Mouse (Mus musculus) neutrophil, adult 5-6 weeks (primary cell): ENCODE measurements around the gene Alg14. TPM values are rescaled to one million over a fixed set of nuclear protein-coding genes. Genes with fewer than 3 reads are reported as not detected.

ENCODE experiments used
- ATAC-seq: fragments of 151-379, 151-347 bp; 2 replicates; pipeline ENCODE4 v1.8.0; 2017; ENCODE audit warnings: mild to moderate bottlenecking, moderate TSS enrichment; ENCODE audit not compliant: insufficient number of reproducible peaks, poor library complexity, low FRiP score, severe bottlenecking; ENCODE audit errors: extremely low read depth
- total RNA-seq: library from RNA; stranded (forward); fragments of 200-1000 nt; gene quantifications from 2 replicates; pipeline ENCODE4 v1.2.3, GENCODE M21; 2017

Alg14 gene
- total RNA-seq, 1 experiment from 2014 or later, result 4.8 TPM

DNA sequence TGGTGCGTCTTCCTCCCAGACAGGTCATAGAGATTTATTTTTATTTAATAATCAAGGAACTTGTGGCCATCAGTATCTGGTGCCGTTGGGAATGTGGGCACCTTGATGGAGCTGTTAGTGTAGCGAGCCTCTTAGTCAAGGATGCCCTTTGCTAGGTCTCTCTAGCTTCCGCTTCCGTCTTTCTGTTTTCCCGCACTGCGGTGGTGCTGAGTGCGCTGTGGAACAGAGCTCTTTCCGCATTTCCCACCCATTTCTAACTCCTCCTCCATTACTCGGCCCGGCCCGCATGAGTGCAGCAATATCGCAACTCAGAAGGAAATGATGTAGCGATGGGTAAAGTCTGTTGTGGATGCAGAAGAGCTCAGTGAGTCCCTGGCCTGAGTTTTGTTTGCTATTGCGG, 31.8 kb downstream of the Alg14 start:
- ATAC-seq, result no peak

DNA sequence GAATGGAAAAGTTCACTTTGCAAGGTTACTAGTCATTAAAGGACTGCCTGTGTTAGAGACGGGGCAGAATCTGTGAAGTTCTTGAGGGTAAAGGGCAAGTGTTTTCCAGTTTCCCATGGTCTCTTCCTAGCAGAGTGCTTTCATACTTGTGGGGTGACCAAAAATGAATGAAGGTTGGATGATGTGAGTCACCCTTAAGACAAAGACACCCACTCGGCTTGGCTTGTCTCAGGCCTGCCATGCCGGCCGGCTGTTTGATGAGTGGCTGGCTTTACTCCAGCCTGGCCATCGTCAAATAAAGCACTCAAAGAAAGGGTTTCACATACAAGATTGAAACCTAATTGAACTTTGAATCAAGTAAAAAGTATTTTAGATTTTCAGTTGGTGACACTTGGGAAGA, 35.8 kb downstream of the Alg14 start:
- ATAC-seq, result no peak

DNA sequence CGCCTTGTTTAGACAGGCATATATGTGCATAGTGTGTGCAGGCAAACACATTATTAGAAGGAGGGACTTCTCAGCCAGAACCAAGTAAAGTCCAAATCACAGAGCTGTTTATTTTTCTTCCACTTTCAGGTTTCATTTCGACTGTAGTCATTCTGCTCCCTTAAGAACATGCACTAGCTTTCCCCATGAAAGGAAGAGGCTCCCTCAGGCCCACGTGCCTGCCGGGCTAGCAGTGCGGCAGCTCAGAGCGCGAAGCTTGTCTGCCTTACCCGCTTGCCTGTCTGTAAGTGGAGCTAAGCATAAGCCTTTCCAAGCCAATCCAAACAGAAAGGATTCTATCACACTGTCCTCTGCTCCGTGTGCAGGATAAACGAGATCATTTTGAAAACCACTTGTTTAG, 38.1 kb downstream of the Alg14 start:
- ATAC-seq, result no peak

DNA sequence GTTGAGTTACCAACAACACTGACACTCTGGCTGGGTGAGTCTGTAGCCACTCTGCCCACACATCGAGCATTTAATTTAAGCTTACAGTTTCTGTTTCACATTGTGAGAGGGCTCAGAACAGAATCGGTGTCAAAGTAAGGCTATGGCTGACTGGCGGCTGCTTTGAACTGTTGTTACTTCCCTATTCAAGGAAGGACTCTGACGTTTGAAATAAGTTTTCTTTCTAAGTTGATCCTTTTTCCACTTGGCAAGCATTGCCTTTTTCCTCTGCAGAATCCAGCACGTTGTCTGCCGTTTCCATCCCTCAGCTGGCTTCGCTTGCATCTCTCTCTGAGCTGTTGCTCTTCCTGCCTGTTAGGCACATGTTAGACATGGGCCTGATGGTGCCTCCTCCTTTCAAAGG, 38.7 kb downstream of the Alg14 start:
- ATAC-seq, result peak; percentile 89

DNA sequence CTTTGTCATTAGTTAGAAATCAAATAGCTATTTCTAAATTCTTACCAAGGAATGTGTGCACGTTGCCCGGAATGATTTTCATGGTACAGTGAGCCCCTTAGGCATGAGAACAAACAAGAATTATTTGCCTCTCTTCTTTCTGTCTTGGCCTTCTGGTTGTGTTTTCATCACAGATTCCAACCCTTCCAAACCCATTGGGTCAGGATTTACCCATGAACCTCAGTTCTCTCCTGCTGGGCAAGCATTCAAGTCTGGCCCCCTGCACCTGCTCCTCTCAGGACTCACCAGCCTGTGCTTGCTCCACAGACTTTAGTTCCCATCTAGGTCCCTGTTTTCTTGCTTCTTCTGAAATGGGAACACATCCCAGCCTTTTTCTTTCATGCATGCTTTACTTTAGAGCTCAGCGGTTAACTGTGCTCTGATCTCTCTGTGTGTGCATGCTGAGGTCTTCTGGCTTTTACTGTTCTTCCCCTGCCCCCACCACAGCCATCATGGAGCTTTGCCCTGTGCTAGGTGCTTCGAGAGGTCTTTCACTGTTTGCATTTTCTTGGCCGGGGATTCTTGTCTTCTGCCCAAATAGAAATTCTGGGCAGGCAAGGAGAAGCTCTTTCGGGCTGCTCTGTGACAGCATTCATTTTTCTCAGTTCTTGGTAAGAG, 44.8 kb downstream of the Alg14 start:
- no peak for ATAC-seq

DNA sequence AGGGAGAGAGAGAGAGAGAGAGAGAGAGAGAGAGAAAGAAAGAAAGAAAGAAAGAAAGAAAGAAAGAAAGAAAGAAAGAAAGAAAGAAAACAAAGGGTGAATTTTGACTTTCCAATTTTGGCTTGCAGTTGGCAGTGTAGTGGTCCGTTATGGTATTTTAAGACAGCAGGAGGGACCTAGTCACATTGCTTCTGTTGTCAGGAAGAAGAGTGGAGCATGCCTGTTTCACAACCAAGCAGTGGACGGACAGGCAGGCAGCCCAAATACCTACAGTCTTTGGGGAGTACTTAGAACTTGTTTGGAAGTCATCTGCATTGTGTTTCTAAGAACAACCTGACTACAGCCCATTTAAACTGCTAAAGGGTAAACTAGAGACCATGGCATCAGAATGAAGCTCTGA, 47.1 kb downstream of the Alg14 start:
- ATAC-seq, result no peak

DNA sequence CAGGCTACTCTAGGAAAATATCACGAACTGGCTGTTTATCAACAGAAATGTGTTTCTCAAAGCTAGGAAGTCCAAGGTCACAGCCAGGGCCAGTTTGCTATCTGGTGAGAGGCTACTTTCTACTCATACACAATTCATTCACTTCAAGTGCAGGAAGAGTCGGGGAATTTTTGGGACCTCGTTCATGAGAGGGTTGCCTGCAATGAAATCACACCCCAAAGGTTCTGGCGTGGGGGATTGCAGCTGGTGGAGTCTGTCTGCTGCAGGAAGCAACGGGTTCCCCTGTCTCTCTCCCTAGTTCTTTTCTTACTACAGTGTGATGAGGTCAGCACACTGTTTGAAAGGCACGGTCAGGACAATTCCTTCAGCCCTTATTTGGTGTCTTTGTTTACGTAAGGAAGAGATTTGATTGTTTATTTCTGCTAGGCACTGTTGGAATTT, 48.8 kb downstream of the Alg14 start:
- ATAC-seq, result no peak

DNA sequence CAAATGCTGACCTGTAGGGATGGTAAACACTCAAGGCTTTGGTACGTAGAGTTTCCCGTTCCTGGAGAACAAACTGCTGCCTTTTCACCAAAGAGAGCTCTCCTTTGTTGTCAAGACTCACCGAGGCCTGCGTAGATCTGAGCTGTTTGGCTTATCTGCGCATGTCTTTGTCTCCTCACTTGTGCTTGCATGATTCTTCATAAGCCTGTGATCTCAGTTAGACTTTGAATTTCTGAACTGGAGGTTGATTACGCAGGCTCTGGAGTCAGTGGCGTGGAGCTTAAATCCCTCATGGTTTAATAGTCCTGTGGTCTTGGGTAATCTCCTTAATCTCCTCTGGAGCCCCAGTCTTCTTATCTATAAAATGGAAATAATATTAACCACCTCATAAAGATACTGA, 51.7 kb downstream of the Alg14 start:
- no peak for ATAC-seq

DNA sequence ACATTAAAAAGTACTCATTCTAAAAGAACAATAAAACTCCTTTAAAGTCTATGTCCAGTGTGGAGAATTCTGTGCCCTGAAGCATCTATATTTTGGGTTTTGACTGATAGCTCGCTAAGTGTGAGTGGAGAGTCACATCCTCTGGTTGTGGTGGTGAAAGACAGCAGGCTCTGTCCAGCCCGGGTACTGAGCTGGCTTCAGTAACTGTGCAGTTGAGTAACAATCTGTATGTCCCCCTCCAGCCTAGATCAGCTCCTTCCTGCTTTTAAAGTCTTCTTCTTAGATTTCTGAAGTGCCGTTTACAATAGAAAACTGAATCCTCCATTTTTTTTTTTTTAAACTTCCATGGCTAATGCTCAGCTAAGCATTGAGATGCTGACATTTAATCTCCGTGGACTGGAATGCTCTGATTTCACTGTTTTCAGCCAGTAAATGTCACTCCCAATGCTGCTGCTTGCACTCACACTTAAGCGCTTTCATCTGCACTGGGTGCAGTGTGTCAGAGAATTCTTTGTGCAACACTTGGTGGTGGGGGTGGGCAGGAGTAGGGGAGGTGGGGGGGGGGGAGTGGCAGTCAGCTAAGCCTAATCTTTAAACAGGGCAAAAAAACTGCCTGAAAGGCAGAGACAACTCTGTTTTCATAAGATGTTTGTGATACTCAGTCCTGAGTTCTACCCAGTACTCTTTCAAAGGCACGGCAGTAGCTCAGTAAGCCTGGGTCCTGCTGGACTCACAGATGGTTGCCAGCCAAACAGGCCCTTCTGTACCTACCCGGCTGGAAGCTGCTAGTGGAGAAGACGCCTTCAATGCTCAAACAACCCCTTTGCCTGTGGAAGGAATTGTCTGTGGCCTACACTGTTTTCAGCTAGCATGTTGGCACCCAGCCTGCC, 52.7 kb downstream of the Alg14 start:
- ATAC-seq, result no peak

DNA sequence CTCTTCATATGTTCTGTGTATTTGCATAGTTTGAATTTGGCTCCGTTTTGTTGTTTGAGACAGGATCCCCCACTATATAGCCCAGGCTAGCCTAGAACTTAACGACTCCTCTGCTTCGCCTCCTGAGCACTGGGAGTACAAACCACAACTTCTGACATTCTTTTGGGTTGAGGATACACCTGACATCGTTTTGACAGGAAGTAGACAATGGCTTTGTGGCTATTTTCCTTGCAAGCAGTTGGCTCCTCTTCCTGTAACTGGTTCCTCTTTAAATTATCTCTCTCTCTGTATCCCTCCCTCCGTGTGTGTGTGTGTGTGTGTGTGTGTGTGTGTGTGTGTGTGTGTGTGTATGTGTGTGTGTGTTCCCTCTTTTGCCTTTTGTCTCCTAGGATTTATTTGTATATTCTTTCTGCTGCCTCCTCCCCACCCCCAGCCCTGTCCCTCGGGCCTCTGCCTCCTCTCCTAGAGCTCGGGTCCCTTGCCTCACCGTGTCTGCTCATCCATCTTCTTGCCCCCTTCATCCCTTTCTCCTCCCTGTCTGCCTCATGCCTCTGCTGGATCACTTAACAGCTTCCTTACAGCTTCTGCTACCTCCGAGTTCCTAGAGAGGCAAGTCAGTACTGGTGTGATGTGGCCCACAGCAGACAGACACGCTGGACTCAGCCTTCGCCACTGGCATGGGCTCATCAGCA, 53.5 kb downstream of the Alg14 start:
- ATAC-seq, result peak; percentile 71

DNA sequence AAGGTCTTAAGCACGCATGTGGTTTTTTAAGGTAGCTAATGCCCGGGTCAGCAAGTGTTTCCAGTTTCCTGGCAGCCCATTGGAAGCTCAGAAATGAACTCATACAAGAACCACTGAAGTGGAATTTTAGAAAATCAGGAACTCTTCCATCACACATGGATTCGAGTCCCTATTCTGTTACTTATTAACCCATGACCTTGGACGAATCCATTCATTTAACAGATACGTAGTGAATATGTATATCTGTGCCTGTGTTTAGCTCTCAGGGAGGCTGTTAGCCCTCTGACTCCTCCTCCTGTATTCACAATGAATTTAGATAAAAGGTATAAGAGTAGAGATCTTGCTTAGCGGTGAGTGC, 54.0 kb downstream of the Alg14 start:
- no peak for ATAC-seq

DNA sequence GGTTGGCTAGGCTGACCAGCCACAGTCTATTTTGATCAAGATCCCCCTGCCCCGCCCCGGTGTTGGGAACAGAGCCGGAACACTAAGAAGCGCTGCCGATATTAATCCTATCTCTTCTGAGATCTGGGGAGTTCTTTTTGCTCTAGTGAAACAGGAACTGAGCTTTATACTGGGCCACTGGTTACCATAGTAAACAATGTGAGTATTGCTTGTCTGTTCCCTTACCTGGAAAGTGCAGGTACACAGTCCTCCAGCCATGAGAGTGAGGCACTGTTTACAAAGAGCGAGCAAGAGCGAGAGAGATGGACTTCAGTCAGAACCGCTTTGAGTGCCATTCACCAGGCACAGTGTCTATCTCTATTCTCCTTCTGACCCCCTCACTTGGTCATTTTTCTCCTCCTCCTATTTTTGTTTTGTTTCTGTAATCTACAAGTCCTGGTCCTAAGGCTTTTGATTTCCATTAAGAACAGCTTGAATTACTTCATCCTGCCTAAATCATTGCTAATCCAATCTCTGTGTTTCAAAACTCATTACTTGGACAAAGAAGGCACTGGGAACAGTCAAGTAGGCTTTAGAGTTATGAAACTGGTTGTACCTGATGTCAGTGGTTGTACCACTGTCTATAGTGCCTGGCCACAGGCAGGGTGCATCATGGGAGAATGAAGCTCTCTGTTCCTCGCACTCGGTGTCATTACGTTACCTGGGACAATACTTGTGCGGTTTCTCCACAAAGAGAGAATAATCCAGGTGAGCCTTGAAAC, 55.1 kb downstream of the Alg14 start:
- ATAC-seq, result no peak

DNA sequence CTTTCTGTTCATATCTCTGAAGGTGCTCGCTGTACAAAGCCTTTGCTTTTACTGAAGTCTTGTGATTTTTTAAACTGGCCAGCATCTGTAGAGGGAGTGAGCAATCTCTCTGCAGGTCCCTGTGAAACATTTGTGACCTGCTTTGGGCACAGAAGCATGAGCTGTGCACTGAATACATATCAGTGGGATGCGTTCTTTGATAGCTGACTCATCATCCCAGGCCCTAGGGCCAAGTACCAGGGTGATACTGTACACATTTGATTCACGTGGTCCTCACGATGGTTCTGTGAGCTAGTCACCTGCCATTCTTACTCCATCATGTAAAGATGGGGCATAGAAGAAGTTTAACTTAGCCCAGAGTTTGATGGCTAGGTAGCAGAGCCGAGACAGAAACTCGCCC, 57.2 kb downstream of the Alg14 start:
- ATAC-seq, result no peak

DNA sequence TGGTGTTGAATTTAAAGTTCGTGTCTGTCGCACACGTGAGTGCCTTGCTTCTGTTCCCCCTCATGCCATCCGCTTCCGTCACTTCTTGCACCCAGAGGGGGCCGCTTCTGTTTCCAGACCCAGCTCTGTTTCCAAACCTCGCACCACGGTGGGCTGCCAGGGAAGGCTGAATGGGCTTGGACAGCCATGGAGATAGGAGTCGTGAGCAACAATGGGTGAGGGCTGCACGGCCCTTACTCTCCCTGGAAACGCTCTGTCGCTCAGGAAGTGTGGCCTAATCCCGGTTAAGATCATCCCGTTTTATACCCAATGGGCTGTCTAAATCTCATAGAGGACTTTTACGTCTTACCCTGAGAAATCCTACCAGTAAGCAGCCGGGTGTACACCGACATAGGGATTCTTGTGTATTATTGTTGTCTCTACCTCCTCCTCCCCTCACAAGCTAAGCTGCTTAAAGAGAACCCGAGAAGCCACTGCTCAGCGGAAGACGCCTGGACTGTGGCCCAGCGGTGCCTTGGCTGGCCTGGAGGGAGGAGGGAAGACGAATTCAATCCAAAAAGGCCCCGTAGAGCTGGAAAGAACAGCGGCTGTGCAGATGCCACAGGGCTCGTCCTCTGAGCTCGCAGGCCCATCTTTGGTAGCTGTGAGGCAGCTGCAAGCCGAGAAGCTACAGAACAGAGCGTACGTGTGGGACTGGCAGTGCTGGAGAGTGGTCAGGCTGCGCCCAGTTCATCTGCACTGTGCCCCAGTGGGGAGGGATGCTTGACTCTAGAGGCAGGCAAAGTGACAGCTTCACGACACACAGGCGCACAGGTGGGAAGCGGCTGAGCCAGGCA, 58.0 kb downstream of the Alg14 start:
- ATAC-seq, result no peak

DNA sequence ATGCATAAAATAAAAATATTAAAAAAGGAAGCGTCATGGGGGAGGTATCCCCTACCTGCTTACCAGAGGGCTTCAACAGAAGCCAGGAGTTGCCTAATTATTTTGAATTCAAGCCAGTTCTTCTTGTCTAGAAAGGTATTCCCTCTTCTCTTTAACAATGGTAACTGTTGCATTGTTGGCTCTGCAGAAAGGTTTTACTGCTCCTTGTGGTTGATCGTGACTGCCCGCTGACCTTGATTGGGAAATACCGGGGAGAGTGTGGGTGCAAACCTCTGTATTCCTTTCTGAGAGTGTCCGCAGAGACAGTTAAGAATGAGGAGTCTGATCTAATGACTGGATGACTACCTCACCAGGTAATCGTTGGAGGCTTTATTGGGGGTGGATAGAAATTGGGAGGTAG, 59.7 kb downstream of the Alg14 start:
- ATAC-seq, result no peak

DNA sequence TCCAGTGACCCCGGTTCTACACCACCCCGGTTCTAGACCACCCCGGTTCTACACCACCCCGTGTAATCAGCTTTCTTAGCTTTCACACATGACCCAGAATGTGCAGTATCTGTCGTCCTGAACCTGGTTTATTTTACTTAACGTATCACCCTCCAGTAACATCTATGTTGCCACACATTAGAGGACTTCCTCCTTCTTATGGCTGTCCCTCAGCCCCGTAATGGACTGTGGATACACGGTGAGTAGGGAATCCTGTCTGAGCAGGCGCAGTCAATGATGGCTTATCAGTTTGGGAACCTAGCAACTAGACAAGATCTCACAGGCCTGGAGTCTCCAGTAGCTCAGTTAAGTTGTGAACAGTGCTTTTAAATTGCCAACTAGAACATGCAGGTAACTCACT, 62.7 kb downstream of the Alg14 start:
- ATAC-seq, result no peak

DNA sequence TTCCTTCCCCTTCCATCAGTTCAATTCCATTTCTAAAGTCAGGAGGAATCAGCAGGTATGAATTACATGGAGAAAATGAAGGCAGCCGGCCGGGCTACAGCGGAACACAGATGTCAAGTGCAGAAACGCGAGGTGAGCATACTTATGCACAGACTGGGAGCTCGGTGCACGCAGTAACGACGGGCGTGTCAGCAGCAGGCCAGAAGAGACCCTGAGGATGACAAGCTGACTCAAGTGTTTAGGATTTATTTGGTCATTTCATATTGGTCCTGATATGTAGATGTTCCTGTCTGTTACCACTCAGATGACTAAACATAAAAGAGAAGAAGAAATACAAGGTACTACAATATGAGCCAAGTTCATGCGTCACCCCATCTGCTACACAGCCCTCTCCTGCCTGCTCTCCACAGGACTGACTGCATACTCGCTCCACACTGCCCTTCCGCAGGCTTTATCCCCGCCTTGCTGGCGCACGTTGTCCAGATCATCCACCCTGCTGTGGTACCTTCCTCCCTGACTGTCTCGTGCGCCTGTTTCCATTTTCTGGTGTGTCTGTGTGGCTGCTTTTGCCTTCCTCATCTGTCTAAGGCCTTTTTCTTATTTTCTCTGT, 63.4 kb downstream of the Alg14 start:
- no peak for ATAC-seq

DNA sequence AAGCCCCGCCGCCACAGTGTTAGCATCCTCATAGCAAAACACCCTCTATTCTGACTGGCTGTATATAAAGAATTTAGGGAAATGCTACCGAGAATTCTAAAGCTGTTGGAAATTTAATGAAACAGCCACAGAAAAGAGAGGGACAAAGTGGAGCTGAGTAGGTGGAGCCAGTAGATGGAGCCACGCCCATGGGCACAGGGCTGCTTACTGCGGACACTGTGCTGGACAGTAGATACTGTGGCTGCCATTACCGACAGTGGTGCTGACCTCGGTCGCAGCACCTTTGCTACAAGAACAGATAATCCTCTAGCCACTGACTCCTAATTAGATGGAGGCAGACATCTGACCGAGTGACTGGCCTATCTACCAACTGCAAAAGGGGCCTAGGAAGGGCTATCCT, 64.0 kb downstream of the Alg14 start:
- ATAC-seq, result no peak
